Mouse (Mus musculus) neural tube, embryonic 15.5 days (tissue): ENCODE results near the gene Txndc11. TPM values are rescaled to one million over a fixed set of nuclear protein-coding genes. Genes with fewer than 3 reads are reported as not detected.

Experiments
- ATAC-seq: fragments of 200-750 bp; cut with Nextera tagmentation; 2 replicates; pipeline ENCODE4 v1.8.0; 2017; ENCODE audit warnings: mild to moderate bottlenecking, moderate TSS enrichment, moderate library complexity; ENCODE audit not compliant: low FRiP score
- H3K27ac ChIP-seq: fragments of 300-500 bp; sonication (generic); replicated peaks from 2 replicates; pipeline ENCODE4 v1.5.1; 2015; ENCODE audit warnings: mild to moderate bottlenecking, inconsistent platforms
- H3K27me3 ChIP-seq: fragments of 300-500 bp; sonication (generic); replicated peaks from 2 replicates; pipeline ENCODE4 v1.6.1; 2015; ENCODE audit warnings: inconsistent platforms
- H3K36me3 ChIP-seq: fragments of 300-500 bp; sonication (generic); 2 replicates; pipeline ENCODE4 v1.6.1; 2015; ENCODE audit warnings: inconsistent platforms
- H3K4me1 ChIP-seq: fragments of 300-500 bp; sonication (generic); 2 replicates; pipeline ENCODE4 v1.6.1; 2015; ENCODE audit warnings: inconsistent platforms
- H3K4me2 ChIP-seq: fragments of 300-500 bp; sonication (generic); 2 replicates; pipeline ENCODE4 v1.6.1; 2015; ENCODE audit warnings: inconsistent platforms, mild to moderate bottlenecking, moderate library complexity
- H3K4me3 ChIP-seq: fragments of 300-500 bp; sonication (generic); replicated peaks from 2 replicates; pipeline ENCODE4 v1.5.1; 2015; ENCODE audit warnings: mild to moderate bottlenecking, inconsistent platforms
- H3K9ac ChIP-seq: fragments of 300-500 bp; sonication (generic); replicated peaks from 2 replicates; pipeline ENCODE4 v1.6.1; 2015; ENCODE audit warnings: mild to moderate bottlenecking, inconsistent platforms
- H3K9me3 ChIP-seq: fragments of 300-500 bp; sonication (generic); replicated peaks from 2 replicates; pipeline ENCODE4 v1.6.1; 2016; ENCODE audit warnings: inconsistent platforms
- WGBS: fragments of 180-500 bp; shearing (Covaris S2); methylation state at CpG from one replicate; pipeline ENCODE4 v1.1.7; 2015; ENCODE audit warnings: mixed read lengths; 5-methylcytosine and 5-hydroxymethylcytosine counted together
- polyA plus RNA-seq: library from polyadenylated mRNA; unstranded; fragments of >200 nt; fragmentation: Nextera tagmentation; extraction: Ambion mirVana; gene quantifications from 2 replicates; pipeline ENCODE4 v1.2.1, GENCODE M21; 2015

Txndc11 gene
- polyA plus RNA-seq, 1 experiment from 2014 or later: 28.7 TPM

DNA sequence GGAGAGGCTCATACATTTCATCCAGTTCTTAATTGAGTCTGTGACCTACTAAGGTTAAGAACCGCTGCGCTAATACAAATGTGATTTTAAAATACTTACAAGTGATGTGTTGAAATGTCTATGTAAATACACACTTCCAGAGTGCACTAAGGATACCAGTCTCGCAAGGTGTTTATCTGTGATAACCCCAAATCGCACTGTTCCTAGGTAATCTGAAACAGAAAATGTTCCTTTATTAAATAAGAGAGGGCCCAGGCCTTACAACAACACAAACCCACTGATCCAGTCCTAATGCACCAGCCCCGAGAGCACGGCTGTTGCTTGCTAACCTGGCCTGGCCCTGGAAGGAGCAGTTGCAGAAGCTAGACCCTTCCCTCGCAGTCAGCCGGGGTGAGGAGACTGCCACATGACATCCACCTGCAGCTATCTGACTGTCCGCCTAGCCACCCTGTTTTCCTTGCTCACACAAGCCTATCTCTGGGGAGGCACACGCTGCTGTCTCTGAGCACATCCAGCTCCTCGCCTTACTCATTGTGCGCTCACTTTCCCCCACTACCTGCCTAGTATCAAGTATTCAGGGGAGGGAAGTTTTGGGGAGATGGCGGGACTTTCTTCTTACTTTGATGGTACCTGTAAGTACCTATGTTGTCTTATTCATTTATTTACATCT lies 40.6 kb downstream of the Txndc11 start:
- 92% methylated on average over 13 of the region's 13 CpGs for WGBS

DNA sequence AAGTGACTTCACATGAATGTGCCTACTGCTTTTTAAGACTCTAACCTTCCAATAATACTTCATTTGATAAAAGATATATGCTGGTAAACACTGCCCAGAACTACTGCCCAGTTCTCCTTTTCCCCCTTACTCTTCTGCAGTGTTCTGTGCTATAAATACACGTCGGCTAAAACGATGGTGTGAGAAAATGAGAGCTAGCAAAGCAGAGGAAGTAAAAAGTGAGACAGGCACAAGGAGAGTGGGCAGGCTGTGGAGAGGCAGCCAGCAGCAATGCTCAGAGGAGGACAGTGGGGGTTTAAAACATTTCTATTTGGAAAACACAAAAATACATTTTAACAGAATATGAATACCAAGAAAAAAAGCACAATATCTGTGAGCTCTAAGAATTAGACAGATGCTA lies 41.9 kb downstream of the Txndc11 start:
- Histone ChIP-seq H3K4me3 (no peak overlapping the region), H3K9me3 (no peaks in the 10 kb centered on the region), H3K4me1 (no peaks in the 10 kb centered on the region), H3K27me3 (no peaks in the 10 kb centered on the region), H3K27ac (no peak overlapping the region), H3K9ac (no peak overlapping the region), H3K36me3 (peaks cover 40% of the 10 kb centered on the region), H3K4me2 (no peak overlapping the region)
- WGBS: 88% methylated on average over 3 of the region's 3 CpGs
- ATAC-seq: no peak

More for the DNA sequence above, 40.6 kb downstream of the Txndc11 start:
- Histone ChIP-seq H3K4me1 (no peaks in the 10 kb centered on the region), H3K27me3 (no peaks in the 10 kb centered on the region), H3K9me3 (no peaks in the 10 kb centered on the region), H3K4me3 (no peak overlapping the region), H3K4me2 (no peak overlapping the region), H3K9ac (no peak overlapping the region), H3K27ac (no peak overlapping the region), H3K36me3 (peaks cover 32% of the 10 kb centered on the region)
- ATAC-seq: no peak

DNA sequence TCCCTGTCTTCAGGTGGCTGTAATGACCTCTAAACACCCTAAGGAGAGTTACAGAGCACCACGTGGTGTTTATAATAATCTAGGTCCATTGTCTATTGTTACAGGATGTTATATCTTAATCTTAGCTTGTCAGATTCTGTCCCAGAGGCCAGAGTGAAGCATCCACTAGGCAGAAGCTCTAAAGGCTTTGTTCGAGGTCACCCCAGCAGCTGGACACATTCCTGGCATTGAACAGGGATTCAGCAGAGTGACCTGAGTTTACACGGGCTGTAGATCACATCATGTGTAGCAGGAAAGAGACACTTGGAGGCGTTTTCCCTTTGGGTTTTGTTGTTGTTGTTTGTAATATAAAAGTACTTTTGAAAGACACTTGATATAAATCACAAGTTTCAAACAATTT lies 42.4 kb downstream of the Txndc11 start:
- 0 out of 2 replicates have a peak, but pooled peaks cover 2% of the 10 kb centered on the region for H3K4me1 ChIP-seq
- H3K27ac ChIP-seq: no peak overlapping the region
- WGBS: 70% methylated on average over 4 of the region's 4 CpGs
- H3K9me3 ChIP-seq: no peaks in the 10 kb centered on the region
- H3K4me3 ChIP-seq: no peak overlapping the region
- ATAC-seq: no peak
- peaks cover 45% of the 10 kb centered on the region for H3K36me3 ChIP-seq
- H3K27me3 ChIP-seq: no peaks in the 10 kb centered on the region
- H3K9ac ChIP-seq: no peak overlapping the region
- H3K4me2 ChIP-seq: no peak overlapping the region

DNA sequence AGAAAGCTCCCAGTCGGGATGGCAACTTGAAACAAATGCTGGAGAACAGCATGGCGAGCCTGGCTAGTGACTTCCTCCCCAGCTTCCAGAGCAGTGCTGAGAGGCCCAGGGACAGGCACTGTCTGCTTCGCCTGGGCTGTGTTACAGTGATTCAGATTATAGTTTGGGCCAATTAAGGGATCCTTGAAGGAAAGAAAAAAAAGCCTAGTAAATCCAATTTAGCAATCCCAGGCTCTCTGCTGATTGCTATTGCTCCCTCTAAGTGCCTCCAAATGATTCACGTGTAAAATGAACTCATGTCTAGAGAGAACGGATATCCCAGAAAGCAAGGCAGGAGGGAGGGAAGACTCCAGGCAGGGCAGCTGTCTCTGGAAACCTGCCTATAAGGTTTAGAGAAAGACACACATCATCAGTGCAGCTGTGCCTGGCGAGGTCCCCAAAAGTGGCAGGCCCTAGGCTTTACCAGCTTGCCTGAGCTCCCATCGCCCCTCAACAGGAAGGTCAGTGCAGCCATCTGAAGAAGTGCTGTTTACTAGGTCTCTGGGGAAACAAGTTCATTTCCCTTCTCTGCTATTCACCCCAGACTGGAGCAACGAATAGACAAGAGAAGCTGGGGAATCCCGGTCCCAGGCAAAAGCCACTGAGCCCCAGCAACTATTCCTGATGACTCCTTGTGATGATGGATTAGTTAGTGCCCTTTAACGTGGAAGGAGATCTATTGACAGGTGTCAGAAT lies 43.4 kb downstream of the Txndc11 start:
- Histone ChIP-seq H3K27ac (no peak overlapping the region; the same call in 1 of the 2 replicates), H3K36me3 (peaks cover 48% of the 10 kb centered on the region), H3K4me3 (no peak overlapping the region), H3K9me3 (no peaks in the 10 kb centered on the region), H3K4me2 (no peak overlapping the region), H3K4me1 (0 out of 2 replicates have a peak, but pooled peaks cover 6% of the 10 kb centered on the region), H3K9ac (no peak overlapping the region), H3K27me3 (no peaks in the 10 kb centered on the region)
- ATAC-seq: no peak
- WGBS: 81% methylated on average over 10 of the region's 10 CpGs

DNA sequence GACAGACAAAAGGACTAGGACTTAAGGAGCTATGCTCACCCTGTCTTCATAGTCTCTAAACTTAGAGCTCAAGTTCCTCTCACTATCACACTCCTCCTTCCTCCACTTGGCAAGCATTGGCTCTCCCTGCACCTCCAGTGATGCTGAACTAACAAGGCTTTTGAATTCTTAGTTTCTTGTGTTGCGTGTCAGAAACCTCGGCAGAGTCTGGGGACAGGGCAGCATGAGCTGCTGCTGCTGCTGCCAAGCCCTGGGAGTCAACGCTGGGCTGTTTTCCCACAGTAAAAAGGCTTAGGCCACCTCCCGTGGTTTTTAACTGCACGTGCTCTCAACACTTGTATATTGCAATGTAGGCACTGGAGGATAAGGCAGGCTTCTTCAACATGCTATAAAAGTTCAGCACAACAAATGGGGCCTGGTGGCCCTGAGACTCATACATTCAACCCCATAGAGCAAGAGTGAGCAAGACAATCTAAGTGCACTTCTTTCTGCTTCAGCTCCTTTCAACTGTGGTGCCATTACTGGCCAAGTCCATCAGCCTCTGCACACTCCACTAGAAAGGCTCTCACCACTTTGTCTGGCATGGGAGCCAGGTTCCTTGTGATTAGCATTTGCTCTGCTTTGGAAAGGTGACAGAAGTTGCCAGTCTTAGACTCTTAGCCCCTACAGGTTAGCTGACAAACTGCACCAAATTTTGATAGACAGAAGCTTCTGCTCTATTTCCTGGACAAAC lies 47.4 kb downstream of the Txndc11 start:
- H3K9ac ChIP-seq: no peak overlapping the region
- H3K27ac ChIP-seq: peak overlapping the region; percentile 51; the same call in 1 of the 2 replicates
- WGBS: 38% methylated on average over 5 of the region's 5 CpGs

DNA sequence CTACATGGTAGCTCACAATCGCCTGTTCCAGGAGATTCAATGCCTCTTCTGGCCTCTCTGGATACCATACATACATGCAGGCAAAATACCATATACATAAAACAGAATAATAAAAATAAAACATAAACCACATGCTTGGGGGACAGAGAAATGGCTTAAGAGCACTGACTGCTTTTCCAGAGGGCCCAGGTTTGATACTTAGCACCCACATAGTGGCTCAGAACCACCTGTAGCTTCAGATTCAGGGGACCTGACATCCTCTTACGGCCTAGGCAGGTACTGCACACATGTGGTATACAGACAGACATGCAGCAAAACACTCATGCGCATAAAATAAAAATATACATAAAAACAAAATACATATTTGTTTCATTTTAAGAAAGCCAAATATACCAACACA lies 48.2 kb downstream of the Txndc11 start:
- no peak overlapping the region for H3K9ac ChIP-seq
- no peaks in the 10 kb centered on the region for H3K9me3 ChIP-seq
- H3K27me3 ChIP-seq: no peaks in the 10 kb centered on the region
- no peak overlapping the region for H3K4me3 ChIP-seq
- WGBS: 93% methylated on average over 3 of the region's 3 CpGs
- H3K27ac ChIP-seq: 0 out of 2 replicates have a peak overlapping the region, but pooled peaks have one; percentile 51
- peaks cover 69% of the 10 kb centered on the region for H3K36me3 ChIP-seq
- H3K4me1 ChIP-seq: 0 out of 2 replicates have a peak, but pooled peaks cover 6% of the 10 kb centered on the region
- no peak for ATAC-seq
- no peak overlapping the region for H3K4me2 ChIP-seq

More for the DNA sequence above, 47.4 kb downstream of the Txndc11 start:
- ATAC-seq: peak; percentile 76
- Histone ChIP-seq H3K4me1 (0 out of 2 replicates have a peak, but pooled peaks cover 6% of the 10 kb centered on the region), H3K4me3 (no peak overlapping the region), H3K27me3 (no peaks in the 10 kb centered on the region), H3K9me3 (no peaks in the 10 kb centered on the region), H3K36me3 (peaks cover 76% of the 10 kb centered on the region), H3K4me2 (no peak overlapping the region)

DNA sequence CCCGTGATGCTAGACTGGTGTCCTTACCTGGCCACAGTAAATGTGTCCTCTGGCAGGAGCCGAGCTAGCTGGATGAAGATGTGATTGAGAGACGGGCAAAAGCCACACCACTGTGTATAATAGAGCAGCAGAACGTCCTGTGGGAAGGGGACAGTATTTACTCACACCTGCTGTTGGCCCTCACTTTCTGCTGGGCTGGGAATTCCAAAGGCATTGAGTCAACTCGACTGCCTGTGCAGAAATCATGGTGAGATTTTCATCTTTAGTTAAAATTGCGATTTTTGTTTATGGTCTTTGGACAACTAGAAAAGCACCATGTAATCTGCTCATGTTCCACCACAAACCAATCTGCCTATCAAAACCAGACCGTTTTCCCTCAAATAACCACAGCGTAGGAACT lies 50.3 kb downstream of the Txndc11 start:
- no peak overlapping the region for H3K9ac ChIP-seq
- no peak overlapping the region for H3K4me2 ChIP-seq
- WGBS: 95% methylated on average over 8 of the region's 8 CpGs
- ATAC-seq: no peak
- H3K27ac ChIP-seq: no peak overlapping the region
- H3K36me3 ChIP-seq: peaks cover 71% of the 10 kb centered on the region
- 0 out of 2 replicates have a peak, but pooled peaks cover 6% of the 10 kb centered on the region for H3K4me1 ChIP-seq
- no peaks in the 10 kb centered on the region for H3K27me3 ChIP-seq
- no peaks in the 10 kb centered on the region for H3K9me3 ChIP-seq
- H3K4me3 ChIP-seq: no peak overlapping the region

DNA sequence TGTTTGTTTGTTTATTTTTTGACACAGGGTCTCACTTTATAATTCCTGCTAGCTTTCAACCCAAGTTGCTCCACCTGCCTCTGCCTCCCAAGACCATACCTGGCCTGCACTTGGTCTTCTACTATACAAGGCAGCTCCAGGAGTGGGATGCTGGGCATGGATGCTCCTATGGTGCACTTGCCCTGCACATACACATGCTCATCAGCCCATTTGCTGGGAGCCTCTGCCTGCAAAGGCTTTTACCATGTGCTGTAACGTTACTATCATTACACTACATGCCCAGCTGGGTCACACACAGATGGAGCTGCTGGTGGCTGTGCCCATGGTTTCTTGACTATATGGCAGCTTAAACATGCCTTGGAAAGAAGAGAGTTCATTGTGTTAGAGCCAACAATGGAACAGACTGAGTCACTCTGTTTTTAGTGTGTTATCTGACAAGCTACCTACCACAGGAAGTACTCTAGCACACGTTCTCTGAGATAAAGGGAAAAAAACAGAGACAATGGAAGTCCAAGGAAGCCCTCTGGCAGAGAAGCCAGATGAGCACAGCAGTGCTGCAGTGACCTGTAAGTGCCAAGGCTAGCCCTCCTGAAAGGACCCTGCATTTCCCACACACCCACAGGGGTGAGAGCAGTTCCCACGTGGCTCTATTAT lies 56.1 kb downstream of the Txndc11 start:
- Histone ChIP-seq H3K4me2 (no peak overlapping the region), H3K27me3 (no peaks in the 10 kb centered on the region), H3K9me3 (no peaks in the 10 kb centered on the region), H3K4me3 (no peak overlapping the region), H3K4me1 (peaks cover 12% of the 10 kb centered on the region; the same call in 1 of the 2 replicates), H3K36me3 (peaks cover 77% of the 10 kb centered on the region), H3K27ac (no peak overlapping the region; the same call in 1 of the 2 replicates), H3K9ac (no peak overlapping the region)
- no peak for ATAC-seq
- WGBS: 65% methylated on average over 3 of the region's 3 CpGs

DNA sequence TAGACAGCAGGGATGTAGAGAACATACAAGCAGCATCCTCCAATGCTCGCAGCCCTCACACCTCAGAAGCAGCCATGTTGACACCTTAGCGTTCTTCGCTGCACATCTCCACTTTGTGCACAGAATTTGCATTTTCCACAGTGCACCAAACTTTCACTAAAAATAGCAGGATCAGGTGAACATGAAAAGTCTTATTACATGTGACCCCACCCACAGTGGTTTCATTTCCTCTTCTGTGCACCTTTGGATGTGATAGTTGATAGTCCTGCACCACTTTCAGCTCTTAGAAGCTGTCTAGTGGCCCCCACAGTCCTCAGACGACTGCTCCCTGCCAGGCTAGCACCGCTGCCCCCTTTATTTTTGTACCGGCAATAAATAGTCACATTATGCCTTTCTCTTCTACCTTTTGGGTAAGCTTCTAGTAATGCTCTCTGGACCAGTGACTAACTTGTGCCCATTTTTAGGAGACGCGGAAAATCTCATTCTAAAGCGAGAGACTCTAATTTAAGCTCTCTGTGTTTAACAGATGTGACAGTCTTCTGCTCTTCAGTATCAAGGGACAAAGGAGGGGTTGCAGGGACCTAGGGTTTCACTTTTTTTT lies 56.7 kb downstream of the Txndc11 start:
- Histone ChIP-seq H3K36me3 (peaks cover 76% of the 10 kb centered on the region), H3K27me3 (no peaks in the 10 kb centered on the region), H3K4me1 (peaks cover 18% of the 10 kb centered on the region), H3K4me3 (no peak overlapping the region), H3K27ac (no peak overlapping the region), H3K4me2 (no peak overlapping the region), H3K9me3 (no peaks in the 10 kb centered on the region), H3K9ac (no peak overlapping the region)
- ATAC-seq: no peak
- 78% methylated on average over 9 of the region's 9 CpGs for WGBS

DNA sequence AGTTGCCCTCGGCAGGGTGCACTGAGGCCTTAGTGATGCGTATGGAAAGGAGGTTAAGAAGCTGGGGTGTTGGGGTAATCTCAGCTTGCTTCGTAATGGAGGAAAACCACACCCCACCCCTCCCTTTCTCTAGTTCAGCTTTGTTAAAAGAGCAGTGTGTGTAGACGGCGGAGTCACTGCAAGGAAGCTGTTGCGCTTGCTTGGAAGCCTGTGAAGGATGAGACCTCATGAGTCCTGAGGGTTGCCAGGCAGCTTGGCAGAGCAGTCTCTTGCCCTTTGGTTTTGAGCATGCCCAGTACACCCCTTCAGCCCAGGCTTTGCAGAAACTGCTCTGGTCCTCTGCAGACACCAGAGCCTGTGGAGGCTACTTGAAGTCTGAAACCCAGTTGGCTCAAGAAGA lies 61.4 kb downstream of the Txndc11 start:
- Histone ChIP-seq H3K27me3 (no peaks in the 10 kb centered on the region), H3K36me3 (peaks cover 60% of the 10 kb centered on the region), H3K4me2 (no peak overlapping the region), H3K4me1 (peaks cover 63% of the 10 kb centered on the region), H3K4me3 (no peak overlapping the region), H3K9ac (no peak overlapping the region), H3K27ac (peak overlapping the region; percentile 48), H3K9me3 (no peaks in the 10 kb centered on the region)
- 70% methylated on average over 6 of the region's 6 CpGs for WGBS
- ATAC-seq: no peak

DNA sequence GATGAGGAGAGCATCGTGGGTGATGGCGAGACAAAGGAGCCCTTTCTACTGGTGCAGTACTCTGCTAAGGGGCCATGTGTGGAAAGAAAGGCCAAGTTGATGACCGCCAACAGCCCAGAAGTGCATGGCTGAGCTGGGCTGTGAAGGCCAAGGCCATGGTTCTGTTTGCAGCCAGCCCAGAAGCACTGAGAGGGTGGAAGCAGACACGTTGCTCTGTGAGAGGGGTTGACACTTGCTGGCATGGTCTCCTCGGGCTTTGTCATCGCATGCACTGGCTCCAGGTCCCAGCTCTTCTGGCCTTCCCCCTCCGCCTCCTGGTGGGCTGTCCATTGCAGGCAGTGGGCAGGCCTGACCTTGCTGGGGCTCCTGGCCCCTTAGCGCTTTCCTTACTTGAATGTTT lies 62.0 kb downstream of the Txndc11 start:
- H3K27ac ChIP-seq: peak overlapping the region; percentile 48
- 79% methylated on average over 8 of the region's 8 CpGs for WGBS
- H3K9me3 ChIP-seq: no peaks in the 10 kb centered on the region
- peaks cover 56% of the 10 kb centered on the region for H3K36me3 ChIP-seq
- no peak overlapping the region for H3K4me2 ChIP-seq
- H3K4me1 ChIP-seq: peaks cover 67% of the 10 kb centered on the region
- H3K27me3 ChIP-seq: no peaks in the 10 kb centered on the region
- H3K4me3 ChIP-seq: no peak overlapping the region
- no peak overlapping the region for H3K9ac ChIP-seq
- ATAC-seq: no peak
